Mouse (Mus musculus): ENCODE data around the gene Gse1.

DNA sequence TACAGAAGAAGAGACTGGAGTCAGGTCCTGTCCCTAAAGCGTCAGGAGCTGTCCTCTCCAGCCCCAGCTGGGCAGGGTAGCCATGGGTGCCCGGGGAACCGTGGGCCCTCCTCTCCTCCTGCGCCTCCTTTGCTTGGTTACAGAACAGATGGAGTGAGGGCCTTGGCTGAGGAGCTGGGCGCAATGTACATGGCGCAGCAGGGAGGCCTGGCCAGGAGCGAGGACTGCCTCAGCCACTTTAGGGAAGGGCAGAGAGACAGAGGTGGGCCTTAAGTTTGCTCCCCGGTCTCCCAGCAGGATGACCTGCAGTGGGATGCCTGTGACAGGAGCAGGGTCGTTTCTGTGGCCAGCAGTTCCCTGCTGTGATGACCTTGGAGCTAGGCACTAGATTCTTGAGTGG, 63.4 kb downstream of the Gse1 start:
- no peak for TF ChIP-seq CTCF (IDR thresholded peaks at IDR 0.05; ENCODE audit: extremely low read depth, insufficient read length, insufficient replicate concordance, low read depth, low read length)
- no peak for TF ChIP-seq POLR2A (IDR thresholded peaks at IDR 0.05; ENCODE audit: low read depth, low read length)
